Mouse (Mus musculus) embryonic facial prominence, embryonic 11.5 days (tissue): ENCODE results near the gene Zfp688. TPM values are rescaled to one million over a fixed set of nuclear protein-coding genes. Genes with fewer than 3 reads are reported as not detected.
"Not testable (repeated sequence)": the region's sequence is repeated elsewhere in the genome, so short reads cannot be mapped to it uniquely, and the experiment has no call there.

Experiments used
- ATAC-seq: fragments of 200-750 bp; cut with Nextera tagmentation; replicated peaks from 2 replicates; pipeline ENCODE4 v1.8.0; 2017; ENCODE audit warnings: low read depth; ENCODE audit not compliant: insufficient number of reproducible peaks, low FRiP score, low TSS enrichment
- DNase-seq: peaks from one replicate; pipeline ENCODE4 v3.0.0-alpha.2; 2015; ENCODE audit warnings: low spot score
- H3K27ac ChIP-seq: fragments of 300-500 bp; sonication (generic); replicated peaks from 2 replicates; pipeline ENCODE4 v1.5.1; 2014; ENCODE audit warnings: mild to moderate bottlenecking, low read depth, low read length, control low read depth
- H3K27me3 ChIP-seq: fragments of 300-500 bp; sonication (generic); 2 replicates; pipeline ENCODE4 v1.6.1; 2014; ENCODE audit warnings: mild to moderate bottlenecking, low read length, moderate library complexity, mixed read lengths; ENCODE audit not compliant: control insufficient read depth, insufficient read depth
- H3K36me3 ChIP-seq: fragments of 300-500 bp; sonication (generic); replicated peaks from 2 replicates; pipeline ENCODE4 v1.6.1; 2014; ENCODE audit warnings: low read depth, mild to moderate bottlenecking, low read length, moderate library complexity, mixed read lengths; ENCODE audit not compliant: control insufficient read depth, insufficient read depth
- H3K4me1 ChIP-seq: fragments of 300-500 bp; sonication (generic); 2 replicates; pipeline ENCODE4 v1.6.1; 2014; ENCODE audit warnings: low read length, mixed read lengths; ENCODE audit not compliant: control insufficient read depth, insufficient read depth
- H3K4me2 ChIP-seq: fragments of 300-500 bp; sonication (generic); 2 replicates; pipeline ENCODE4 v1.6.1; 2014; ENCODE audit warnings: low read depth, mild to moderate bottlenecking, control low read depth, low read length, moderate library complexity
- H3K4me3 ChIP-seq: fragments of 300-500 bp; sonication (generic); 2 replicates; pipeline ENCODE4 v1.5.1; 2014; ENCODE audit warnings: low read depth, low read length, control low read depth
- H3K9ac ChIP-seq: fragments of 300-500 bp; sonication (generic); replicated peaks from 2 replicates; pipeline ENCODE4 v1.6.1; 2014; ENCODE audit warnings: mild to moderate bottlenecking, control low read depth, low read length
- H3K9me3 ChIP-seq: fragments of 300-500 bp; sonication (generic); replicated peaks from 2 replicates; pipeline ENCODE4 v1.6.1; 2016; ENCODE audit warnings: mild to moderate bottlenecking, low read length, inconsistent platforms, mixed read lengths; ENCODE audit not compliant: control insufficient read depth
- WGBS: fragments of 180-500 bp; shearing (Covaris S2); extraction: QIAGEN DNeasy Blood & Tissue Kit; methylation state at CpG from one replicate; pipeline ENCODE4 v1.1.7; 2014; 5-methylcytosine and 5-hydroxymethylcytosine counted together
- polyA plus RNA-seq: library from polyadenylated mRNA; unstranded; fragments of >200 nt; fragmentation: Nextera tagmentation; extraction: Ambion mirVana; gene quantifications from 2 replicates; pipeline ENCODE4 v1.2.1, GENCODE M21; 2014

Gene Zfp688
- 27.3 and 29.8 TPM in 2 replicates for polyA plus RNA-seq

DNA sequence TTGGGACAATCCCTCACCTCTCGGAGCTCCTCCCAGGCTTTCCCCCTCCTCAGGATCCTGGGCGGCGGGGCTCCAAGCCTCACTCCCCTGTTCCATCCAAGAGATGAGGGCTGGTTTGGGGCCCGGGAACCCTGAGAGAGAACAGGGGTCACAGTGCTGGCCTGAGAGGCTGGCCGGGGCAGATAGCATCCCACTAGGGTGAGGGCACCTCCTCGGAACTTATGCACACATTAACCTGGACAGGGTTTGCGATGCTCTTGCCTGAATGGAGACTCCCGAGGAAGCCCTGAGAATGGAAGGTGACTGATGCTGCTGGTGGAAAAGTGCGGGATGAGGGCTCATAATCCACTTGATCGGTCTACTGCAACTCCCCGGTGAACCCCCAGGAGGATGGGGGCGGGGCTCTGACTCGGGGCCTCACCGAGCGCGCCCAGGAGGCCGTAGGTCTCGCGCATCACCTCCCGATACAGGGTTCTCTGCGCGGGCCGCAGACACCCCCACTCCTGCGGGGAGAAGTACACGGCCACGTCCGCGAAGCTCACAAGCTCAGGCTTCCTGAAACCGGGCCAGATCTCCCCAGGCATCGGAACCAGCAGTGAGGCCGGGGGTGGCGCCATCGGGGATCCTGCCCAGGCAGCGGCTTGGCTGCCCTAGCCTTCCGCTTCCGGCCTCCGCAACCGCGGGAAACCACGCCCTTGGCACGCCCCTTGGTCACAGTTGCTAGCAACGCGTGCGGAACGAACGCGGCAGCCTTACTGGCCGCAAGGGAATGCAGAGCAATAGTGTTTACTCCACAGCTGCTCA lies at the start of gene Zfp688:
Zfp688 (minus strand) TSS at position 681 of the 804 bp plus-strand sequence.
- peak within 1 kb of the TSS; percentile 92 for H3K9ac ChIP-seq
- H3K4me3 ChIP-seq = peak within 1 kb of the TSS; percentile 80
- DNase-seq (peak; percentile 96), ATAC-seq (peak; percentile 91)
- H3K4me1 ChIP-seq = no peaks in the 10 kb centered on the region
- no peaks in the 10 kb centered on the region for H3K9me3 ChIP-seq
- peaks cover 2% of the 10 kb centered on the region; the same call in 1 of the 2 replicates for H3K36me3 ChIP-seq
- WGBS = 1% methylated on average over 48 of the region's 48 CpGs
- no peaks in the 10 kb centered on the region for H3K27me3 ChIP-seq
- H3K27ac ChIP-seq = no peak within 1 kb of the TSS
- peak within 1 kb of the TSS; percentile 92 for H3K4me2 ChIP-seq

DNA sequence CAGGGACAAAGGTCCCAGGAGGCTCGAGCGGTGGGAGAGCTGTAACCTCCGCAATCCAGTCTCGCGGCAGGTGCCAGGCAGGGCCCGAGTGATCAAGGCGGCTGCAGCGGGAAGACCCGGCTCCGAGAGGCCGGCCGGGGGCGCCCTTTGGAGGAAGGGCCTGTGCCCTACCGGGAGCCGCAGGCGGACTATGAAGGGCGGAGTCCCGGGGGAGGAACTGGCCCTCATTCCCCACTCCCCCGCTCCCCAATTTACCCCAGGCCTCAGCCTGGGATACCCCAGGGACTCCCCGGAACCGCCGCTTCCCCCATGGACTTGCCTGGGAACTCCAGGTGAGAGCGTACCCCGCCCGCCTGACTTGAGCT lies 49.8 kb upstream of the Zfp688 start:
- WGBS = 0% methylated on average over 21 of the region's 25 CpGs
- Histone ChIP-seq H3K36me3 (peaks cover 16% of the 10 kb centered on the region), H3K4me3 (peak overlapping the region; percentile 70), H3K9me3 (no peaks in the 10 kb centered on the region), H3K4me2 (peak overlapping the region; percentile 91), H3K27me3 (no peaks in the 10 kb centered on the region), H3K4me1 (no peaks in the 10 kb centered on the region; the same call in 1 of the 2 replicates), H3K27ac (peak overlapping the region; percentile 92), H3K9ac (peak overlapping the region; percentile 85)
- ATAC-seq (peak; percentile 31), DNase-seq (no peak)

DNA sequence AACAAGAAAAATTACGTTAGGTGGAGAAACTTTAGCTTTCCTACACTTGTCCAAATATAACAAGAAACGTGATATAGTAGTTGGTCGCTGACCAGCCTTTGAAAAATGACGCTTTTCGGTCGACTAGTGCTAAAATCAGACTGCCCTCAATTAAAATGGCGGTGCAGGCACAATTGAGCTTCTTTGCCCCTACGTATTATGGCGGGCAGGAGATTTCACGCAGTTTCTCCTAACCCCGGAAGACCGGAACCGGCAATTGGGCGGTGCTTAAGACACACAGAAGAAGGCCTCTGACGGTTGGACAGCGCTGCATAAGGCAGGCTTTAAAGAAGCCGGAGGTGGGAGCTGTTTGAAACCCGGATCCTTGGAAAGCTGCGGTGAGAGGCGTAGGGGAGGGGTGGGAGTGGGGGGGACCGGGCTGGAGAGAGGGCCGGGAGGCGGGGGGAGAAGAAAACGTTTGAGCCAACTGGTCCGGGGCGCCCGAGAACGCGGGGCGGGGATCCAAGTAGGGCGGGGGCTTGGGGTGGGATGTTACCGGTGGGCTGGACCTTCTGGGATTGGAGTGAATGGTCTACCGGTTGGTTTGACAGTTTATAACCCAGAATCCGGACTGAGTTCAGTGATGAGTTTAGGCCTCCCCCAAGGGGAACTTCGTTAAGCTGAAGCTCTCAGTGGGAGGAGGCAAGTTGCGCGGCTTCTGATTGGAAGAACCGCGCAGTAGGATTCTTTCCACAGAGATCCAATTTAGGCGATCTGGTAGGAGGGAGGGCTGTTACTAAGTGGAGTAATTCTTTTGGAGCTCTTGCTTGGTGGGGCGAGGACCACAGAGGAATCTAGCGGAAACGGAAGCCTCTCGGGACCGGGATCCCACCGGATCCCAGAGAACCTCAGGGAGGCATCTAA lies 49.1 kb upstream of the Zfp688 start:
- H3K9me3 ChIP-seq = no peaks in the 10 kb centered on the region
- DNase-seq (peak; percentile 97), ATAC-seq (peak; percentile 90)
- WGBS = 0% methylated on average over 45 of the region's 46 CpGs
- H3K36me3 ChIP-seq = peaks cover 16% of the 10 kb centered on the region
- no peaks in the 10 kb centered on the region for H3K27me3 ChIP-seq
- H3K27ac ChIP-seq = peak overlapping the region; percentile 92
- H3K4me3 ChIP-seq = peak overlapping the region; percentile 70
- peak overlapping the region; percentile 91 for H3K4me2 ChIP-seq
- peak overlapping the region; percentile 85 for H3K9ac ChIP-seq
- no peaks in the 10 kb centered on the region; the same call in 1 of the 2 replicates for H3K4me1 ChIP-seq

DNA sequence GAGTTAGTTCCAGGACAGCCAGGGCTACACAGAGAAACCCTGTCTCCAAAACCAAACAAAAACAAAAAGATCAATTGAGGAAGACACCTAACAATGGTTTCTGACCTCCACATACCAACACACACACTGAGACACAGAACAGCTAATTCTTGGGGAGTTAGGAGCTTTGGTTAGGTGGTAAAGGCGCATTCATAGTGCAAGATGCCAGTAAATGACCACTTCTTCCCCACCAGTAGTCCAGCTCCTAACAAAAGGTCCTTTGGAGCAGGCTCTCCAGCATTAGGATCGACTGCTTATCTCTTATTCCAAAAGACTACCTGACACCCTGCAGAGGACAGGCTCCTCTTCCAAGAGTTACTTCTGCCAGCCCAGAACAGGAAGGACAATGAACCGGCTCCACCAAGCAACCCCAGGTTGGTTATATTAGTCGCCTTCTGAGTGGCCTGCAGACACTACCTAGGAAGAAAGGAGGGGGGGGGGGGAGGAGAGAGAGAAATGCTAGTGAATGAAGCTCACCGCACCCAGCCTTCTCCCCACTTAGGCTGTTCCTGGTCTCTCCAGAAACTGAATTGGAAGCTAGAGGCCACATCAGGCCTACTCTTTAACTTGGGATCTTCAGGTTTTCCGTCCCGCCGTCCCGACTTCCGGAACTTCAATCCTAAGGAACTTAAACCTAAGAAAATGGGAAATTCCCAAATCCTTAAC lies 48.3 kb upstream of the Zfp688 start:
- Histone ChIP-seq H3K4me3 (peak overlapping the region; percentile 70), H3K9me3 (no peaks in the 10 kb centered on the region), H3K27ac (peak overlapping the region; percentile 92), H3K4me1 (no peaks in the 10 kb centered on the region; the same call in 1 of the 2 replicates), H3K4me2 (peak overlapping the region; percentile 91), H3K36me3 (peaks cover 9% of the 10 kb centered on the region), H3K9ac (peak overlapping the region; percentile 85), H3K27me3 (no peaks in the 10 kb centered on the region)
- ATAC-seq = no peak
- DNase-seq = no peak
- WGBS = 8% methylated on average over 10 of the region's 10 CpGs

DNA sequence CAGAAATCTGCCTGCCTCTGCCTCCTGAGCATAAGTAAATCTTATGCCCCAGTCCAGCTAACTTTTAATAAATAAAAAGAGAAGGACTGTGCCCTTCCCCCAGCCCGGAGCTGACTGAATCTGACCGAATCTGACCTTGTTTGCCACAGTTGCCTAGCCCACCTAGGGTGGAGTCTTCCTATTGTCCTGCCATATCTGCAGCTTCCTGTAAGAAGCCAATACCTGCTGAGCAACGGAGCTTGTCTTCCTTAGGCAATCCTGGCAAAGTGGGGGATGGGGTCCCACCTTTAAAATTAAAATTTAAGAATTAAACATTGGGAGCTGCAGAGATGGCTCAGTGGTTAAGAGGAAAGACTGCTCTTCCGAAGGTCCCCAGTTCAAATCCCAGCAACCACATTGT lies 44.7 kb upstream of the Zfp688 start:
- no peaks in the 10 kb centered on the region for H3K9me3 ChIP-seq
- H3K9ac ChIP-seq = no peak overlapping the region
- H3K27ac ChIP-seq = no peak overlapping the region
- no peak for ATAC-seq
- no peaks in the 10 kb centered on the region for H3K4me1 ChIP-seq
- no peak overlapping the region for H3K4me2 ChIP-seq
- no peaks in the 10 kb centered on the region for H3K27me3 ChIP-seq
- peaks cover 3% of the 10 kb centered on the region; the same call in 1 of the 2 replicates for H3K36me3 ChIP-seq
- no peak for DNase-seq
- 92% methylated on average over 4 of the region's 4 CpGs for WGBS
- H3K4me3 ChIP-seq = no peak overlapping the region

DNA sequence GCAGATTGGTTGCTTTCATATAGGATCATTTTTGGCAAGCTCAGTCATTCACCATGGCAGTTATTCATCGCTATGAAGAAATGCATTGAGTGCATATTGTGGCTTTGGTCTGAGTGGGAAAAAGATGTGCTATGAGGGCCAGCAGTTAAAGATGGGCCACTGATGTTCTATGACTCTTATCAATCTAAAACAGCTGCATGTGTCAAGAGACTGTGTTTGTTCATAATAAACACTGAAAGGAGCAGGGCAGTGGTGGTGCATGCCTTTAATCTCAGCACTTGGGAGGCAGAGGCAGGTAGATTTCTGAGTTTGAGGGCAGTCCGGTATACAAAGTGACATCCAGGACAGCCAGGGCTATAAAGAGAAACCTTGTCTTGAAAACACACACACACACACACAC lies 43.8 kb upstream of the Zfp688 start:
- not testable (repeated sequence) for ATAC-seq, H3K27me3 ChIP-seq, H3K27ac ChIP-seq, H3K36me3 ChIP-seq, DNase-seq, H3K9me3 ChIP-seq, H3K9ac ChIP-seq, H3K4me2 ChIP-seq, H3K4me1 ChIP-seq, H3K4me3 ChIP-seq
- WGBS = 97% methylated on average over 2 of the region's 2 CpGs

DNA sequence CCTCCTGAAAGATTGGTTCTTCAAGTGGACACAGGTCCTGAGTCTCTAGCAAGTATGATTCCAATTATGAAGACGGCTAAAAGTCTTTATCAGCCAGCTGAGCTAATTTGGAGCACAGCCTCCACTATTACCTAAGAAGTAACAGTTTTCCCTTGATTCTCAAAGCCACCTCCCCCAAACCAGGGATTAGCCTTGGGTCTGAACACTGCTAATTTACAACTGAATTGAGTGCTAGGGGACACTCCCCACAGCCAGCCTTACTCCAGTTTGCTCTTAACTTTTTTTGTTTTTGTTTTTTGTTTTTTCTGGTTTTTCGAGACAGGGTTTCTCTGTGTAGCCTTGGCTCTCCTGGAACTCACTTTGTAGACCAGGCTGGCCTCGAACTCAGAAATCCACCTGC lies 43.3 kb upstream of the Zfp688 start:
- Histone ChIP-seq H3K4me1 (no peaks in the 10 kb centered on the region), H3K4me2 (no peak overlapping the region), H3K27me3 (no peaks in the 10 kb centered on the region), H3K27ac (no peak overlapping the region), H3K36me3 (peaks cover 3% of the 10 kb centered on the region; the same call in 1 of the 2 replicates), H3K9ac (no peak overlapping the region), H3K9me3 (no peaks in the 10 kb centered on the region), H3K4me3 (no peak overlapping the region)
- no peak for ATAC-seq
- 91% methylated on average over 3 of the region's 3 CpGs for WGBS
- no peak for DNase-seq
